Mouse (Mus musculus) left cerebral cortex, postnatal 4 days (tissue): ENCODE measurements around the gene Ngly1. TPM values are rescaled to one million over a fixed set of nuclear protein-coding genes. Genes with fewer than 3 reads are reported as not detected.

Source experiments
- DNase-seq: peaks from one replicate; pipeline ENCODE4 v3.0.0-alpha.2; 2022
- intact Hi-C: fragments of 180-260 bp; cut with DNase I; formaldehyde crosslinking; loops from one replicate; pipeline ENCODE4 v1.15.1; 2025
- total RNA-seq, 2 experiments: library from RNA; stranded (reverse); gene quantifications; 2 replicates each; pipeline ENCODE4 v1.2.3; 2021

Ngly1 gene
- 10 to 100 TPM; 27.3 to 32.1 TPM for total RNA-seq

DNA sequence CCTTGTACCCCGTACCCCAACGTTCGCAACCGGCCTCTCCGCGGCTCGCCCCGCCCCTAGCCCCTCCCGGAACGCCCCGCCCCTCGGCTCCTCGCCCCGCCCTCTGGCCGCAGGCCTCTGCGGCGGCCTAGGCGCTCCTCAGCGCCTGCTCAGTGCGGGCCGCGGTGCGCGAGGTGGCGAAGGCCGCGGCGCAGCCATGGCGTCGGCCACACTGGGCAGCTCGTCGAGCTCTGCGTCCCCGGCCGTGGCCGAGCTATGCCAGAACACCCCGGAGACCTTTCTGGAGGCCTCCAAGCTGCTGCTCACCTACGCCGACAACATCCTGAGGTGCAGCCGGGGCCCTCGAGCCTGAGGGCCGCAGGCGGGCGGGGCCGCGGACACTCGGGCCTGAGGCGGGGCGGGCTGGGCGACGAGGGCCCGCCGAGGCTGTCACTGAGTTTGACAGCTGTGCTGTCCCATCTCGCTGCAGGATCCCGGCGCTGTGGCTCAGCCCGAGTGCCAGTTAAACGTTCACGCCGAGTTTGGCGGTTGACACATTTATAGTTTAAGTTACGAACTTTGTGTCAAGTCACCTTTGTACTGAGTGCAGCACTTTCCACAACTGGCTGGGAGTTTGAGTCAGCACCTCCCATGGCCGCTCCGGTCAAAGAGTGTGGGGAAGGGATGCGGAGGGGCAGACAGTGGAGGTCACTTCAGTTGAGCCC lies at the start of gene Ngly1, which contains the start of gene Oxsm:
Ngly1 (plus strand) TSS at position 110 of the 704 bp plus-strand sequence.
Oxsm (minus strand) TSS at position 638 of the 704 bp plus-strand sequence.
- peak; percentile 92 for DNase-seq
- intact Hi-C loops, result loop anchor here (10.0 kb wide), 1 partner anchor 115 kb away; the partner anchor contains the start of gene Top2b

DNA sequence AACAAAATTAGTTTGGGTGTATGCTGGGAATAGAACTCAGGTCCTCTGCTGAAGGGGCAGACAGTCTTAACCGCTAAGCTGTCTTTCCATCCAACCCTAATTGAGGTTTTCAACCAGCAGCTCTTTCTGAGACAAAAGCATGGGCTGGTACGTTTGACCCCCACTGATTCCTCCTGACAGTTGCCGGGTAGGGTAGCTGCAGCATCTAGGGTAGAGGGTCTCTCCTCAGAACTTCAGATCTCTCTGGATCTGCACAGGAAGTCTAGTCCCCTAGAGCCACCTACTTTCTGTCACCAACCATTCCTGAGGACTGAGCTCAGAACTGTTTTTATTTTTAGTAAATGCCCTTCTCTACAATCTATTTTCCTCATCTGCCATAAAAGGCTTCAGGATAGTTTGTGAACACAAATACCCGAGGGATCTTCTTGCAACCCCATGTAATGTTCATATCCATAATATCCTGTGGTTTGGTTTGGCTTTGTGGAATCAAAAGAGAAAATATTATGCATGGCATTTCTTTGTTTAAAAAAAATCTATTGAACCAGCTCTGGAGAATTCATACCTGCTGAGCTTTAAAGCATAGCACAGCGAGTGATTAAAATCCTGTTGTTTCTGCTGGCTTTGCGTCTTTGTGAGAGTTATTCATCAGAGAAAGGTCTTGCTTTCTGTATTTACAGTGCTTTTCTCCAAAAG lies 48.7 kb upstream of the Ngly1 start:
- DNase-seq, result no peak
- intact Hi-C loops, result loop anchor here (5.0 kb wide), 1 partner anchor 177 kb away; no protein-coding TSS in a partner anchor

DNA sequence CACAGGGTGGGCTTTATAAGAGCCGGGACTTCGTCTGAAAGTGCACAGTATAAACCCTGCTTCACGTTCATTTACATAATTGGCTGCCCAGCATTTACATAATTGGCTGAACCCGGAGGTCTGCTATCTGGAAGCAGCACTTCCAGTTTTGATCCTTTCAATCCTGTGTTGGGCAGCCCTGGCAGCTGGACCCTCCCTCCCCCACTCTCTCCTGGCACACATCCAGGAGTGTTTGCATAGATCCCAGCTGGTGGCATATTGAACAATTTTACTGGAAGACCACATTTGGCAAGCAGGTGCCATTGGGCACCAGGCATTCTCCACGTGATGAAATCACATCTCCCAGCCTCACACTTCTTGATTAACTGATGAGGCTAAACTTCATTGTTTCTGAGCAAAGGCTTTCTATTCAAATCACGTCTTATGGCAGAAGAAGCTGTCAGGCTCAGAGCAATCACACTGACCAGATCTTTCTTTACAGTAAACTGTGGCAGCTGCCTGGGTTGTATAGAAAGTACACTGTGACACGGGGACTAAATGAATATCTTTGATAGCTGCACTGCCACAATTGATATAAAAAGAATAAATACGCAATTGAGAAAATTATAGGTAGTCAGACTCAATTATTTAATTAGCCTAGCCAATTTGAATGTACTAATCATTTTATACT lies 48.0 kb upstream of the Ngly1 start:
- DNase-seq, result peak; percentile 98
- intact Hi-C loops, result loop anchor here (5.0 kb wide), 1 partner anchor 176 kb away; no protein-coding TSS in a partner anchor

DNA sequence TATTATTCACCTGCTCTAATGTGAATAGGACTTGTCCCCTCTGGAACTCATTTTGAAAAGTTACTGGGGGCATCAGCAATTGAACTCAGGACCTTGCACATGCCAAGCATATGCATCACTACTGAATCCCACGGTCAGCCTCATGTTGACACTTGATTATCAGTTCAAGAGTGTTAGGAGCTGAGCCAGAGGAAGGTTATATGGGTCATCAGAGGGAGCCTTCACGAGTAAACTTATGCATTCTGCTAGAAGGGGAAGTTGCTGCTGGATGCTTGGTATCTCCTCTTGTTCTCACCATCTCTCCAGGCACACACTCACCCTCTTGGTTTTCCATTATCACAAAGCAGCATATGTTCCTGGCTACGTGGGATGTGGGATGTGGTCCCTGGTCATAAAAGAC lies 47.4 kb upstream of the Ngly1 start:
- no peak for DNase-seq
- intact Hi-C loops, result loop anchor here (5.0 kb wide), 1 partner anchor 176 kb away; no protein-coding TSS in a partner anchor

DNA sequence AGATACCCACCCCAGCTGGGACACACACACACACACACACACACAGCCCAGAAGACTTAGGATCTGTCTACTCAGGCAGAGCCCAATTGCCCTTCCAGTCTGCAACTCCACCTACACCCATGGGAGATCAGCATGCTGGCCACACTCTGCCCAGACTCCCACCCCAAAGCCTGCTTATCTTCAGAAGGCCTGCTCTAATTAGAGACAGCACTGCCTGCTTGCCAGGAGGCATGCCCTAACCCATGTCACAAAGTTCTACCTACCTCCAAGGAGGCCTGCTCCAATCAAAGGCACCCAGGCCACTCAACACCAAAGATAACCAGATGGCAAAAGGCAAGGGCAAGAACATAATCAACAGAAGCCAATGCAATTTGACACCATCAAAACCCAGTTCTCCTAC lies 41.4 kb upstream of the Ngly1 start:
- intact Hi-C loops, result no loop called here
- no peak for DNase-seq

DNA sequence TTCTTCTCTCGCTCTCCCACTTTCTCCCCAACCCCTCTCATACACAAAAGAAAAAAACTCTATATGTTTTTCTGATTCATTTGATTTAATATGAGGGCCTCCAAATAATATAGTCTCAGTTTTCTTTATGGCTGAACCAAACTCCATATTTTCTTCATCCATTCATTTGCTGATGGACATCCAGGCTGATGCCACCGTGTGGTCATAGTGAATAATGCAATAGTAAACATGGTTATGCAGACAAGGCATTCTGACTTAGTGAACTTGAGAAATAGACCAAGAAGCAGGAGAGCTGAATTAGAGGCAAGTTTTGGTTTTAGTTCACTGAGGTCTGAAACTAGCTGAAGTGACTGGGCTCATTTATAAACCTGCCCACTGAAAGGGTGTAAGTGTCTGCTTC lies 30.1 kb upstream of the Ngly1 start:
- DNase-seq, result no peak
- intact Hi-C loops, result no loop called here

DNA sequence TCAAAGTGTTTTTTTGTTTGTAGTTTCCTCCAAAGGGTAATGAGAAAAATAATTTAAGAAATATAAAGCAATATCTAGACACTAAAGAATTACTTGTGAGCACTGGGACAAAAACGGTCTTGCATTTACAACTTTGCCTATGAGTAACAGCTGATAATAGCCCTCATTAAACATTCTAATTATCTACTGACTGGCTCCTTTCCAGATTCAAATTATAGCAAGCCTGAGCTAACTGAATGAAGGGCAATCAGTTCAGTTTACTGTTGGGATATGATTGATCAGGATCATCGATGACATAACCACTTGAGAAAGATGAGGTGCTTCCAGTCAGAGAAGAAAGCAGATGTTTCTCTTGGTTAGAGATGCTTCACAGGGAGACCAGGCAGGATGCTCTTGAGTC lies 19.7 kb upstream of the Ngly1 start:
- intact Hi-C loops, result no loop called here
- no peak for DNase-seq

DNA sequence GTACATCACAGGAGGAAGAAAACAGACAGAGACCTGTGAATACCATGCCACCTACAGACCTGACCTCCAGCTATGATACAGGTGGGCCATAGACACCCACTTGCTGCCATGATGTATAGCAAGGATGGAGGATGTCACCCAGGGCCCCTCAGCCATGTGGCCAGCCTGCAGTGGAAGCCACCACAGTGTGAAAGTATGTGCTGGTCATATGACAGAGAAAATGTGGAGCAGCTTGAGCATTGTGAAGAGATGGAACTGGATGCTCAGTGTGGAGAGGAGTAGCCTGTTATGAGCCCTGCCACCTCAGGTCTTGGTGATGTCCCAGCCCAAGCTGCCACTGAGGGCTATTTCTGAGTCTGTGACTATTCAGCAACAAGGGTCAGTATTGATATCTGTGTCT lies 18.5 kb upstream of the Ngly1 start:
- intact Hi-C loops, result no loop called here
- DNase-seq, result no peak

DNA sequence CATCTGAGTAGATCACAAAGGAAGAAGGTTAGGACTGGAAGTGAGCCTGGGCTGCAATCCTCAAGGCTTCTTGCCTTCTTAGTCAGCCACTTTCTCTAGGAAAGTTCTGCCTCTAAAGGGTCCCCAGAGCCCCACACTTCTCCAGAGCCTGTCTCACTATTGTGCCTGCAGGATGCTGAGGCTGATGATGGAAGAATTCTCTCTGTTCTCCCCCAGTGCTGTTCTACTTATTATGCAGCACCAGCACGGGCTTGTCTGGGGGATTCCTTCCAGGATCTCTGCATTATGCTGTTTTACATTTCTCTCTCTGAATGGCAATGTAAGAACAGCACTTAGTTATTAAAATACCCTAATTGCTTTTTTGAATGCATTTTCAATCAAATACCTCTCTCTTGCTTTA lies 15.6 kb upstream of the Ngly1 start:
- no peak for DNase-seq
- intact Hi-C loops, result no loop called here

DNA sequence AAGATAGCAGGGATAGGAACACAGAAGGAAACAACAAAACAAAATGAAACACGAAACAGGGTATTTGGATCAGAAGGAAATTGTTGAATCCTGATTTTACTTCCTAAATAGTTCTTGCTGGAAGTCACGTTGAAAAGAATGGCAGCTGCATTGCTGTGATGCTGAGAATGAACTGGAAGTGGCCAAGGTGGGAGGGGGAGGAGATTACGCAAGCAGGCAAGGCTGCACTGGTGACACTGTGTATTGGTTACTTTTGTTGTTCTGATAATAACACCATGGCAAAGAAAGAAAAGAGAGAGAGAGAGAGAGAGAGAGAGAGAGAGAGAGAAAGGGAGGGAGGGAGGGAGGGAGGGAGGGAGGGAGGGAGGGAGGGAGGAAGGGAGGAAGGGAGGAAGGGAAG lies 12.6 kb upstream of the Ngly1 start:
- intact Hi-C loops, result no loop called here
- DNase-seq, result no peak

DNA sequence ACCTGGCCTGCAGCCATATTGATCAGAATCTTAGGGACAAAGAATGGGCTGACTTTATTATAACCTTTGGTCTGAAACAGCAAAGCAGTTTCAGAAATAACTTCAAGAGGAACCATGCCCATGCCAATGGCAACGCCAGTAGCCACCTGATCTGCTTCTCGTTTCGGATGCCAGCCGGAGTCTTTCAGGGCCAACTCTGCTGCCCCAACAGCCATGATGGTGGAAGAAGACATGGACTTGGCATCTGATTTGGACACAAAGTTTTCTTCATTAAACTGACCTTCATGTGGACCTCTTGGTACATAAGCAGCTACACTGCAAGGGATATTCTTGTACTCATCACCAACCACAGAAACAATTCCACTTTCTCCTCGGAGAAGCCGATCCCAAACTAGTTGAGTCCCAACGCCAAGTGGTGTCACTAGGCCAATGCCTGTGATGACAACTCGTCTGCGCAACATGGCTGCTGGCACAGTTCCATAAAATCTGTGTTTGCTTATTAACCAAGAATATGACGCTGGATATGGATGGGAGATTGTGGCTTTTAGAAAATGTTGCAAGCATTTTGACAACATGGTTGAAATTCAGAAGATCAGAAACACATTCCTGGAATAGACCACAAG lies 6.8 kb upstream of the Ngly1 start:
- no peak for DNase-seq
- intact Hi-C loops, result loop anchor here (10.0 kb wide), 1 partner anchor 122 kb away; the partner anchor contains the start of gene Top2b

DNA sequence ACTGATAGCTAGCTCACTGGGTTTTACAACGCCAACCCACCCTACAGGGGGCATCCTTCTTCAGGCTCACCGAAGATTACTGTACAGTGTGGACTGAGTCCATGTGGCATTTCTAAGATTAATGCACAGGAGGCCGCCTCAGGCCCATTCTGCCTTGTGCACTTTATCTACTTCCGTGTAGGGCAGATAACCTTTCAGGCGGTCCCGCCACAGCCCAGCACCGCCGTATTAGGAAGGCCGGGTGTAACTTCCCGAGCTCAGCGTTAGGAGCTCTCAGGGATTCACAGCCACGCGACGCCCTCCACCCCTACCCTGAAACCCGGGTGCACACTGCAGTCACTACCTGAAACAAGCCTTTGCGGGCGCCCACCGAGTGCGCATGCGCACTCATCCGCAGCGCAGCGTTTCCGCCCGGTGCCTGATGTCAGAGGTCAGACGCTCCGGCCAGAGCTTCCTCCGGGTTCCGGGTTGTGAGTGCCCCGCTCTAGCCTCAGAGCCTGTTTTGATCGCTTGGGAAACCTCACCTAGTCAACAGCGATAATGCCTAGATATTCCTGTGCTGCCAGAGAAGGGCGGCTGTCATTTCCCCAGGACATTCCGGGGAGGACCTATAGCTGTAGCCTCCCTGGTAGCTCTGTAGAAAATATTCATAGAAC lies 6.0 kb upstream of the Ngly1 start:
- intact Hi-C loops, result loop anchor here (10.0 kb wide), 1 partner anchor 122 kb away; the partner anchor contains the start of gene Top2b
- peak; percentile 90 for DNase-seq

DNA sequence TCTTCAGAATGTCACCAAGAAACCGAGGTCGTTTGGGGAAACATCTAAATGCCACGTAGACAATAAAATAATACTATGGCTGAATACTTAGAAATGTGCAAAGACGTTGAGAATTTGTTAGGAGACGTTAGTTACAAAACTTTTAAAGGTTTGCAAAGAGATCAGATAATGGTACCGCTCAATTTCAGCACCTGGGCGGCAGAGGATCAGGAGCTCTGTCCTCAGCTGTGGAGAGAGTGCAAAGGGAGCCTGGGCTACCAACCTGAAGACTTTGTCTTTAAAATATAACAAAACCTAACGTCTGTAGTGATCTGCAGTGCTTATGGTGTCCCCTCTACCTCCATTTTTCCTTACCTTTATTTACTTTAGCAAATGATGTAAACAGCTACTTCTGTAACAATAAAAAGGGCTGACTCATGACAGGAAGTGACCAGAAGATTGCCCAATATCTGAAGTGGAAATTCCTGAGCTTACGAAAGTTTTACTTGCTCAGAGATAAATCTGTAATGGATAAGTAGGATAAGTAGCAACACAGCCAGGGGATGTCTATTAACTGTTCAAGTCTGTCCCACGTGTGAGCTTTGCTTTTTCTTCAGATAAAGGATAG lies 5.4 kb upstream of the Ngly1 start:
- intact Hi-C loops, result loop anchor here (10.0 kb wide), 1 partner anchor 121 kb away; the partner anchor contains the start of gene Top2b
- DNase-seq, result no peak

DNA sequence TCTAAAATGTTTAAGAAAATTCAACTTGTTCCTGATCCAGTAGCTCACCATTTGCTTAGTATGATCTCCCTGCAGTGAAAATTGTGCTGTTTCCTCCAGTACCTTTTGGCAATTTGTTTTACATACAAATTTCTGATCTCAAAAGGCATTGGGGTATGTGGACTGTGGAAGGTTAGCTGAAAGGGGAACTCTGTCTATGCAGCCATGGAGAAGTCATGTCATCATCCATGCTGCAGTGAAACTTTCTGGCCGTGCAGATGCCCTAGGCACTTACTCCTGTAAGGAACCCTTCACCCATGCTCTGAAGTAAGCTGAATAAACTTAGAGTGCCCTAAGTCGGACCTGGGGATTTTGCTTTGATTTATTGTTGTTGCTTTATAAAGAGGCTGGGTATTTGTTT lies 4.7 kb upstream of the Ngly1 start:
- no peak for DNase-seq
- intact Hi-C loops, result loop anchor here (10.0 kb wide), 1 partner anchor 120 kb away; the partner anchor contains the start of gene Top2b

DNA sequence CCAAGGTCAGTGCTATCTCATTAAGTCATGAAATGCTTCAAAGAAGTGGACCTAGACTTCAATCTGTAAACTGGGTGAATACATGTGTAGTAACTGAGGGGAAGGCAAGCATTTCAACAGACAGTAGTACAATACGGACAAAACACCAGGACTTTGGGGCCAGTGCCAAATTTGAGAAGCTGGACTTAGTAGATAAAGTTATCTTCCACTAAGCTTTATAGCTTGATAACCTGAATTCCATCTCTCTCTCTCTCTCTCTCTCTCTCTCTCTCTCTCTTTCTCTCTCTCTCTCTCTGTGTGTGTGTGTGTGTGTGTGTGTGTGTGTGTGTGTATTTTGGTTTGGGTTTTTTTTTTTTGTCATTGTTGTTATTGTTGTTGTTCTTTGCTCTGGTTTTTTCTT lies 4.0 kb upstream of the Ngly1 start:
- intact Hi-C loops, result loop anchor here (10.0 kb wide), 1 partner anchor 120 kb away; the partner anchor contains the start of gene Top2b
- DNase-seq, result no peak

DNA sequence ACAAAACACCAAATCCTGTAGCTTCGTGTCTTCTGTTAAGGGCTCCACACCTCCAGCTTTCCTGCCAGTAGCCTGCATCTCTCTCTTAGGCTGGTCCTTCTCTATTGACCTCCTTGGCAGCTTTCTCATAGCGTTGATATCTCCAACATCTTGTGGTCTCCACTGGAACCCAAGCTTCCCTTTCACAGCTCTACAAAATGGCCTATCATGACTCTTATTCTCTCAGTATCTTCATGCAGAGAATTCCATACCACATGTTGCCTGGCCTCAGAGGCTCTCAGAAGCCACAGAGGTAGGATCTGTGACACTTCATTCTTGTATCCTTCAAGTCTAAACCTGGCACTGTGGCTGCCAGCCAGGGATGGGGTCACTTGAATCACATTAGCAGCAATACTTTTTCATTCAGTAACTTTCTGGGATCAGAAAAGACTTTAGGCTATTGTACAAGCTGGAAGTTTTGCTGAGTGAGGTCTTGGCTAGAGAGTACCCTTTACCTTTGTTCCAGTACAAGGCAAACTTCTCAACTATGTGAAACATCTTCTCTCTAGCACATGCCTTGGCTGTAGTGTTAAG lies 2.7 kb upstream of the Ngly1 start:
- no peak for DNase-seq
- intact Hi-C loops, result loop anchor here (10.0 kb wide), 1 partner anchor 118 kb away; the partner anchor contains the start of gene Top2b

DNA sequence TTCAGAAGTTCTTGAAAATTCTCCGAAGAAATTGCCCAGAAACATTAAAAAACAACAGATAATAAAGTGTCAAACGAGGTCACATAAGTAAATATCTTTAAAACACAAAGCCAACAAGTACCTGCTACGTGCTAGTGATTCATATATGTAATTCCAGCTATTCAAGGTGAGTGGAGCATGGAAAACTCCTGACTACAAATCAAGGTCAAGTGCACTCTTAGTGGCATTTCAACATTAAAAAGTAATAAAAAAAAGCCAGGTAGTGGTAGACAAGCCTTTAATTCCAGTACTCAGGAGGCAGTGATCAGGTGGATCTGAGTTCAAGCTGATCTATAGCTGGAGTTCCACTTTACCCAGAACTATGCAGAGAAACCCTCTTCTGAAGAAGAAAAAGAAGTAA lies 945 bp upstream of the Ngly1 start:
- DNase-seq, result no peak
- intact Hi-C loops, result loop anchor here (10.0 kb wide), 1 partner anchor 117 kb away; the partner anchor contains the start of gene Top2b

DNA sequence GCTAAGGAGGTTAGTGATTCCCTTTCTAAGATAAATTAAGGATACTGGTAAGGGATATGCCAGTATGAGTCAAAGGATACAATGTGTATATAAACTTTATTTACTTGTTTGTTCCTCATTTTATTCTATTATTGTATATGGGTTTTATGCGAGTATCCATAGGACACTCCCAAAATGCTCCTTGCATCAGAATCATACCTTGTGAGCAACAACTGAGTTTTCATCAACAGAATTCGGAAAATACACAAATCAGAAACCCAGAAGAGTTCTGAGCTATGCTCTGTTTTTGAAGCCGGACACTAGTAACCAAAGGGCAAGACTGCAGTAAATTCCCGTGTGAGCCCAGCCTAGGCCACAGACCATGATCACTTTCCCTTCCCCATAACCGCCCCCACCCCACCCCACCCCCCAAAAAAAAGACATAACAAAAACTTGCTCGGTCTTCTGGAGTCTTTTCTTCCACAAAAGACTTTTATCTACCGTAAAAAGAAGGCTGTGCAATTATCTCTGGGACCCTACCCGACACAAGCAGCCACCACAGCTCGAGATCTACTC lies 400 bp upstream of the Ngly1 start:
- DNase-seq, result no peak
- intact Hi-C loops, result loop anchor here (10.0 kb wide), 1 partner anchor 116 kb away; the partner anchor contains the start of gene Top2b

DNA sequence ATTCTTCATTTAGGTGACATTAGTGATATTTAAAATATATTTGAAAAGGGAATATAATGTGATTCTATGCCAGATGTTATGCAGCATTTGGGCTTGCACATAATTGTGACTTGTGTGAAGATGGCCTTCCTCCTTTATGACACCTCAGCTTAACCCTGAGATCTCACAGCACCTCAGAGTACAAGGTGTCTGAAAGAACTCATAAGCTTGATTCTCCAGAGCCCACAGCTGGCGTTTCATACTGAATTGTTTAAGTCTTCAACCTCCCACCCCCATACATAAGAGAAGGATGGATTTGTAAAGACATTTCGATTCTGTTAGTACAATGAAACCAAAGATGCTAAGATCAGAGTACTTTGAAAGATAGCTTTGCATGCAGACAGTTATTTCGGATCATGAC lies 1.0 kb downstream of the Ngly1 start:
- DNase-seq, result no peak
- intact Hi-C loops, result no loop called here
